Mouse (Mus musculus) heart, adult 2 months (tissue): ENCODE results near the gene Hist2h2aa1.

ENCODE experiments used
- CTCF ChIP-seq: fragments of 200-600 bp; IDR thresholded peaks from 2 replicates; pipeline ENCODE4 v1.8.1; 2022; ENCODE audit warnings: antibody characterized with exemption, mild to moderate bottlenecking, moderate library complexity
- EP300 ChIP-seq: fragments of 200-500 bp; IDR thresholded peaks from 2 replicates; pipeline ENCODE4 v1.6.1; 2011; ENCODE audit warnings: low read depth, low read length, control low read depth; ENCODE audit not compliant: insufficient read depth
- POLR2A ChIP-seq: fragments of 200-500 bp; IDR thresholded peaks from 2 replicates; pipeline ENCODE4 v1.6.1; 2011; ENCODE audit warnings: mild to moderate bottlenecking, low read depth, low read length, control low read depth; ENCODE audit not compliant: insufficient read depth

- TF ChIP-seq CTCF (no peak), POLR2A (no peak), EP300 (no peak)
These were observed 16.5 kb upstream of the Hist2h2aa1 start for GRCm38 (mm10) chr3:96228828-96229227.
